Mouse (Mus musculus) T-cell, adult 66 days (primary cell): ENCODE data around the gene Cfhr2. TPM values are rescaled to one million over a fixed set of nuclear protein-coding genes. Genes with fewer than 3 reads are reported as not detected.

Experiments used
- total RNA-seq, 2 experiments: library from RNA; stranded (reverse); gene quantifications; 3 replicates in 1 of 2; 4 replicates in 1 of 2; pipeline ENCODE4 v1.2.4; 2023

Gene Cfhr2
- total RNA-seq, result not detected

DNA sequence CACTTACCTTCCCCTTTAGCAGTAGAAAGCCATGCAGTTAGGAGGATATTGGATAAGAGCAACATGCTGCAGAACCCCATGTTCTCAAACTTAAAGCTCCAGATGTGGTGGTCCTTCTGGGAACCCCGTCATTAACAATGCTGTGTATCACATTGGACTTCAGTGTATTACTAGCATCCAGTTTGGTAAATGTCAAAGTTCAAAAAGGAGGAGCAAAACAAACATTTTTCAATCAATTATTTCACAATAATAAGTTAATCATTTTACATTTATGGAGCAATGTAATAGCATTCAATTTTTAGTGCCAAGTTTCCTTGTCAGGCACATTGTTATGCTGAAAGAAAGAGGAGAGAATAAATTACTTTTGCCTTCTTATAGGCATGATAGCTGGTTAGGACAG is at the start of gene Cfhr2:
TSS of gene Cfhr2 (minus strand) at position 155 of the 400 bp plus-strand sequence.

DNA sequence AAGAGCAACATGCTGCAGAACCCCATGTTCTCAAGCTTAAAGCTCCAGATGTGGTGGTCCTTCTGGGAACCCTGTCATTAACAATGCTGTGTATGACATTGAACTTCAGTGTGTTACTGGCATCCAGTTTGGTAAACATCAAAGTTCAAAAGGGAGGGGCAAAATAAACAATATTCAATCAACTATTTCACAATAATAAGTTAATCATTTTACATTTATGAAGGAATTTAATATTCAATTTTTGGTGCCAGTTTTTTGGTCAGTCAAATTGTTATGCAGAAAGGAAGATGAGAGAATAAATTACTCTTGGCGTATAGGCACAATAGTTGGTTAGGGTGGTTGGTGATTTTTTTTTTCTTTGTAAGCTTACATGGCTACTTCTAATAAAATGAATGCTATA is 77.4 kb downstream of the Cfhr2 start, which contains the start of gene Gm4788:
TSS of gene Gm4788 (minus strand) at position 101 of the 400 bp plus-strand sequence.

Other genes with a start within 250 kb of the Cfhr2 start
- gene Gm4788, start 77.5 kb downstream of the Cfhr2 start, total RNA-seq, result not detected